Mouse (Mus musculus) cerebellum, adult 2 months (tissue): ENCODE results near the gene Usp6nl.

Experiments
- CTCF ChIP-seq: fragments of 200-500 bp; IDR thresholded peaks from 2 replicates; pipeline ENCODE4 v1.5.1; 2011; ENCODE audit warnings: low read depth, mild to moderate bottlenecking, control low read depth, low read length, moderate library complexity, borderline replicate concordance; ENCODE audit not compliant: insufficient read depth
- POLR2A ChIP-seq: fragments of 200-500 bp; IDR thresholded peaks from 2 replicates; pipeline ENCODE4 v1.6.1; 2011; ENCODE audit warnings: low read length, control low read depth, borderline replicate concordance; ENCODE audit not compliant: insufficient read depth

GRCm38 (mm10) chr2:6395851-6396625, 73.6 kb downstream of the Usp6nl start:
- no peak for TF ChIP-seq POLR2A
- no peak for TF ChIP-seq CTCF
